Mouse (Mus musculus) MEL (cell line): ENCODE data around the gene Eva1c. TPM values are rescaled to one million over a fixed set of nuclear protein-coding genes. Genes with fewer than 3 reads are reported as not detected.
A peak's percentile ranks its signal among the peaks of the same experiment; 100 is the strongest.

Experiments
- DNase-seq: peaks from one replicate; pipeline ENCODE4 v3.0.0; 2011; ENCODE audit warnings: low read depth, low spot score
- H3K27ac ChIP-seq: 2 replicates; pipeline ENCODE4 v1.5.1; 2012; ENCODE audit warnings: low read depth, mild to moderate bottlenecking, control low read depth, low read length, moderate library complexity; ENCODE audit not compliant: control insufficient read depth
- H3K27me3 ChIP-seq, 2 experiments: fragments of 150-350 bp in 1 of 2; sonication (generic) in 1 of 2; 2 replicates each; pipeline ENCODE4 v1.6.1; 2012; ENCODE audit warnings: low read length in 2 of 2, mild to moderate bottlenecking in 2 of 2, improper control_type of control experiment in 1 of 2, moderate library complexity in 1 of 2; ENCODE audit not compliant: insufficient read depth in 2 of 2, control insufficient read depth in 1 of 2
- H3K36me3 ChIP-seq, 2 experiments: 2 replicates each; pipeline ENCODE4 v1.6.1; 2012 to 2014; ENCODE audit warnings: low read length in 2 of 2, improper control_type of control experiment in 1 of 2, inconsistent platforms in 1 of 2, mild to moderate bottlenecking in 1 of 2; ENCODE audit not compliant: insufficient read depth in 2 of 2, control insufficient read depth in 1 of 2
- H3K4me1 ChIP-seq, 2 experiments: fragments of 150-350 bp in 1 of 2; sonication (generic) in 1 of 2; 2 replicates each; pipeline ENCODE4 v1.6.1; 2012; ENCODE audit warnings: low read length in 2 of 2, improper control_type of control experiment in 1 of 2, mild to moderate bottlenecking in 1 of 2; ENCODE audit not compliant: insufficient read depth in 2 of 2, control insufficient read depth in 1 of 2
- H3K4me3 ChIP-seq, 2 experiments: fragments of 150-350 bp in 1 of 2; sonication (generic) in 1 of 2; 2 replicates each; pipeline ENCODE4 v1.5.1; 2012; ENCODE audit warnings: low read depth in 2 of 2, low read length in 2 of 2, mild to moderate bottlenecking in 2 of 2, moderate library complexity in 2 of 2, control low read depth in 1 of 2, improper control_type of control experiment in 1 of 2; ENCODE audit not compliant: control insufficient read depth in 1 of 2, insufficient read depth in 1 of 2
- H3K79me2 ChIP-seq: 2 replicates; pipeline ENCODE4 v1.6.1; 2012; ENCODE audit warnings: mild to moderate bottlenecking, low read length, moderate library complexity; ENCODE audit not compliant: control insufficient read depth, poor library complexity, insufficient read depth
- H3K9ac ChIP-seq: 2 replicates; pipeline ENCODE4 v1.6.1; 2012; ENCODE audit warnings: low read depth, mild to moderate bottlenecking, control low read depth, low read length, moderate library complexity; ENCODE audit not compliant: control insufficient read depth, poor library complexity, severe bottlenecking
- H3K9me3 ChIP-seq: fragments of 150-350 bp; sonication (generic); replicated peaks from 2 replicates; pipeline ENCODE4 v1.6.1; 2012; ENCODE audit warnings: mild to moderate bottlenecking, low read length, improper control_type of control experiment, moderate library complexity; ENCODE audit not compliant: insufficient read depth
- CHD1 ChIP-seq: IDR thresholded peaks from 2 replicates; pipeline ENCODE4 v1.6.1; 2012; ENCODE audit warnings: low read depth, mild to moderate bottlenecking, inconsistent platforms, low read length, improper control_type of control experiment
- ELF1 ChIP-seq: IDR thresholded peaks from 2 replicates; pipeline ENCODE4 v1.6.1; 2014; ENCODE audit warnings: low read depth, mild to moderate bottlenecking, inconsistent platforms, low read length, improper control_type of control experiment, moderate library complexity
- EP300 ChIP-seq, 2 experiments: IDR thresholded peaks; 2 replicates each; pipeline ENCODE4 v1.6.1; 2011; ENCODE audit warnings: improper control_type of control experiment in 2 of 2, low read length in 2 of 2, low read depth in 1 of 2, mild to moderate bottlenecking in 1 of 2
- ETS1 ChIP-seq: IDR thresholded peaks from 2 replicates; pipeline ENCODE4 v1.6.1; 2012; ENCODE audit warnings: low read depth, mild to moderate bottlenecking, inconsistent platforms, low read length, improper control_type of control experiment, moderate library complexity
- HCFC1 ChIP-seq: IDR thresholded peaks from 2 replicates; pipeline ENCODE4 v1.6.1; 2012; ENCODE audit warnings: low read depth, mild to moderate bottlenecking, inconsistent platforms, low read length, improper control_type of control experiment, moderate library complexity
- KAT2A ChIP-seq: conservative IDR thresholded peaks from 2 replicates; pipeline ENCODE4 v1.6.1; 2012; ENCODE audit warnings: low read depth, low read length, improper control_type of control experiment, inconsistent platforms
- MAFK ChIP-seq: IDR thresholded peaks from 2 replicates; pipeline ENCODE4 v1.6.1; 2011; ENCODE audit warnings: low read depth, mild to moderate bottlenecking, low read length, improper control_type of control experiment, borderline replicate concordance
- MAX ChIP-seq: IDR thresholded peaks from 2 replicates; pipeline ENCODE4 v1.6.1; 2011; ENCODE audit warnings: low read length, improper control_type of control experiment
- MAZ ChIP-seq: IDR thresholded peaks from 2 replicates; pipeline ENCODE4 v1.6.1; 2012; ENCODE audit warnings: low read depth, mild to moderate bottlenecking, inconsistent platforms, low read length, improper control_type of control experiment
- MEF2A ChIP-seq: IDR thresholded peaks from 2 replicates; pipeline ENCODE4 v1.6.1; 2014; ENCODE audit warnings: low read depth, mild to moderate bottlenecking, inconsistent platforms, low read length, improper control_type of control experiment; ENCODE audit not compliant: poor library complexity, insufficient replicate concordance, severe bottlenecking; ENCODE audit errors: extremely low read depth
- MYB ChIP-seq: IDR thresholded peaks from 2 replicates; pipeline ENCODE4 v1.6.1; 2011; ENCODE audit warnings: mild to moderate bottlenecking, low read depth, low read length, improper control_type of control experiment
- MYC ChIP-seq: IDR thresholded peaks from 2 replicates; pipeline ENCODE4 v1.6.1; 2011; ENCODE audit warnings: low read depth, mild to moderate bottlenecking, low read length, improper control_type of control experiment, moderate library complexity
- NELFE ChIP-seq: IDR thresholded peaks from 2 replicates; pipeline ENCODE4 v1.6.1; 2011; ENCODE audit warnings: low read depth, low read length, improper control_type of control experiment
- NRF1 ChIP-seq: IDR thresholded peaks from 2 replicates; pipeline ENCODE4 v1.6.1; 2014; ENCODE audit warnings: low read depth, mild to moderate bottlenecking, inconsistent platforms, low read length, improper control_type of control experiment, moderate library complexity; ENCODE audit not compliant: poor library complexity, insufficient read depth, severe bottlenecking
- POLR2AphosphoS5 ChIP-seq: IDR thresholded peaks from 2 replicates; pipeline ENCODE4 v1.6.1; 2012; ENCODE audit warnings: low read depth, borderline replicate concordance, mild to moderate bottlenecking, inconsistent platforms, low read length, moderate library complexity, mixed read lengths
- RAD21 ChIP-seq: IDR thresholded peaks from 2 replicates; pipeline ENCODE4 v1.6.1; 2011; ENCODE audit warnings: mild to moderate bottlenecking, low read depth, low read length, improper control_type of control experiment
- RCOR1 ChIP-seq: IDR thresholded peaks from 2 replicates; pipeline ENCODE4 v1.6.1; 2012; ENCODE audit warnings: low read depth, mild to moderate bottlenecking, inconsistent platforms, low read length, improper control_type of control experiment
- SIN3A ChIP-seq: IDR thresholded peaks from 2 replicates; pipeline ENCODE4 v1.6.1; 2012; ENCODE audit warnings: low read length, improper control_type of control experiment, inconsistent platforms
- SMC3 ChIP-seq: IDR thresholded peaks from 2 replicates; pipeline ENCODE4 v1.6.1; 2011; ENCODE audit warnings: low read depth, low read length, improper control_type of control experiment
- TBP ChIP-seq: IDR thresholded peaks from 2 replicates; pipeline ENCODE4 v1.8.0; 2011; ENCODE audit warnings: low read depth, low read length, improper control_type of control experiment
- UBTF ChIP-seq: IDR thresholded peaks from 2 replicates; pipeline ENCODE4 v1.6.1; 2012; ENCODE audit warnings: low read depth, mild to moderate bottlenecking, inconsistent platforms, low read length, improper control_type of control experiment, moderate library complexity, borderline replicate concordance; ENCODE audit not compliant: insufficient read depth
- USF2 ChIP-seq, 2 experiments: IDR thresholded peaks; 2 replicates each; pipeline ENCODE4 v1.6.1; 2011 to 2012; ENCODE audit warnings: improper control_type of control experiment in 2 of 2, low read length in 2 of 2, borderline replicate concordance in 1 of 2, inconsistent platforms in 1 of 2, low read depth in 1 of 2, mild to moderate bottlenecking in 1 of 2; ENCODE audit not compliant: insufficient read depth in 1 of 2
- ZC3H11A ChIP-seq: IDR thresholded peaks from 2 replicates; pipeline ENCODE4 v1.6.1; 2012; ENCODE audit warnings: low read depth, mild to moderate bottlenecking, inconsistent platforms, low read length, improper control_type of control experiment
- ZKSCAN1 ChIP-seq: IDR thresholded peaks from 2 replicates; pipeline ENCODE4 v1.6.1; 2012; ENCODE audit warnings: low read depth, mild to moderate bottlenecking, inconsistent platforms, low read length, improper control_type of control experiment, moderate library complexity
- ZNF384 ChIP-seq: IDR thresholded peaks from 2 replicates; pipeline ENCODE4 v1.6.1; 2012; ENCODE audit warnings: low read depth, mild to moderate bottlenecking, inconsistent platforms, low read length, improper control_type of control experiment
- polyA plus RNA-seq, 2 experiments: library from polyadenylated mRNA; stranded (reverse) in 1 of 2; unstranded in 1 of 2; fragments of >175 nt in 1 of 2; fragments of >200 nt in 1 of 2; gene quantifications; 2 replicates each; pipeline versions ENCODE4 v1.2.1 to v1.2.4; 2012; ENCODE audit warnings: low replicate concordance in 2 of 2, low read depth in 1 of 2; ENCODE audit not compliant: insufficient read length in 2 of 2, insufficient read depth in 1 of 2, missing spikeins in 1 of 2
- total RNA-seq: library from RNA; depleted of rRNA; stranded (reverse); fragments of 300-350 nt; gene quantifications from 2 replicates; pipeline ENCODE4 v1.2.3, GENCODE M21; 2012

Gene Eva1c
- total and polyA plus RNA-seq, 3 experiments: 0.06 TPM; not detected in 2

DNA sequence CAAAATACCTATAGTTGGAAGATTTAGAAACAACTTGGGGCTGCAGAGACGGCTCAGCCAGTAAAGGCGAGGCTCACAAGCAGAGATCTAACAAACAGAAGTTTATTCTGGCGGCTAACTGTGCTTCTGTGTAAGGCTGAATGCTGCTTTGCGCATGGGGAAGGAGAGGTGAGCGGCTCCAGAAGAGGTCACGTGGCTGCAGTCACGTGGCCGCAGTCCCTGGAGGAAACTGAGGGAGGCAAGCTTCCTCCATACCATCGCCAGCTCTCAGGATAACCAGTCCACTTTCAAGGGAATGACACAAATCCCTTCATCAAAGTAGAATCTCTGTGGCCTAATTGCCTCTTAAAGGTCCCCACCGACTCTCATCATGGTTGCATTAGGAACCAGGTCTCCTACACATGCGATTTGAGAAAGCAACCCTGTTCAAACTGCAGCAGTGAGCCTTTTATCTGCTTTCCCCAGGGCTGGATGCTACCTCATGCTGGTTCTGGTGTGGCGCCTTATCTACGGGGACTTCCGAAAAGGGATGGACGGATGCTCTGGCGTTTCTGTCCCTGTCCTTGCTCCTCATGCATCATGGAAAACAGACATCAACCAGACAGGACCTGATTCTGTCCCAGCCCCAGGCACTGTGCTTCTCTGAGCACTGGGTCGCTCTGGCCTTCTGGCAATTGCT, 84.5 kb downstream of the Eva1c start (continued):
- TF ChIP-seq MEF2A: no peak
- no peak for TF ChIP-seq SMC3
- no peak for TF ChIP-seq RAD21
- peak; percentile 90 for TF ChIP-seq MYC
- TF ChIP-seq NRF1: peak; percentile 65
- no peak for TF ChIP-seq ETS1
- TF ChIP-seq NELFE: peak; percentile 45
- TF ChIP-seq MYB: no peak
- no peak for TF ChIP-seq KAT2A
- TF ChIP-seq UBTF: no peak
- TF ChIP-seq CHD1: no peak
- 0 out of 2 replicates have a peak, but pooled peaks have one; percentile 42 for TF ChIP-seq TBP
- no peak for TF ChIP-seq RCOR1
- no peak for TF ChIP-seq MAFK
- 0 out of 2 replicates have a peak, but pooled peaks have one; percentile 54 for TF ChIP-seq SIN3A
- TF ChIP-seq ELF1: no peak
- no peak for TF ChIP-seq ZC3H11A
- no peak for TF ChIP-seq ZKSCAN1
- TF ChIP-seq MAZ: no peak
- peak; percentile 99 for TF ChIP-seq MAX
- peak; percentile 56 to 59; a peak in 3 of 4 replicates for TF ChIP-seq EP300 (IDR thresholded peaks at IDR 0.05; ENCODE audit: low read depth in 1 of 2, low read length in 2 of 2)
- no peak for TF ChIP-seq ZNF384
- no peak for TF ChIP-seq POLR2AphosphoS5

DNA sequence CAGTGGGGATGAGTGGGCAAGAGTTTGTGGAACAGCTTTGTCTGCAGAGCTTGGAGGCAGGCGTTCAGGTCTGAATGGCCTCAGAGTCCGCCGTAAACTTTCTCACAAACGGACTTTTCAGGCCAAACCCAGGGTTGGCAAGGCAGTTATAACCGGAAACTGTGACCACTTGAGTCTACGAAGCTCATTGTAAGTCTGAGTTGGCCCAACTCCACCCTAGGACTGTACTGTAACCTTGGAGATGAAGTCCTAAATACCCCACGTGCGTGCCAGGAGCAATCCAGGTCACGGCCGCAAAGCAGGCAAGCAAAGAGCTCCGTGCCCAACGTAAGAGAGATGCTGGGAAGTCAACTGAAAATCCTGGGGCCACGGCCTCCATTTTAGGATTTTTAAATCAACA, 85.2 kb downstream of the Eva1c start:
- Histone ChIP-seq H3K79me2 (no peaks in the 10 kb centered on the region), H3K4me3 (no peak overlapping the region), H3K36me3 (peaks cover 0 to 4% of the 10 kb centered on the region in 2 experiments; a peak in 2 of 4 replicates), H3K27ac (no peak overlapping the region), H3K4me1 (peaks cover 0 to 16% of the 10 kb centered on the region in 2 experiments; a peak in 2 of 4 replicates), H3K9ac (no peak overlapping the region), H3K9me3 (no peaks in the 10 kb centered on the region), H3K27me3 (no peaks in the 10 kb centered on the region)
- TF ChIP-seq SMC3: no peak
- TF ChIP-seq RCOR1: no peak
- no peak for TF ChIP-seq ZC3H11A
- TF ChIP-seq EP300 (IDR thresholded peaks at IDR 0.05; ENCODE audit: low read depth in 1 of 2, low read length in 2 of 2): no peak
- TF ChIP-seq USF2 (IDR thresholded peaks at IDR 0.05; ENCODE audit: borderline replicate concordance in 1 of 2, insufficient read depth in 1 of 2, low read depth in 1 of 2, low read length in 2 of 2): no peak
- no peak for TF ChIP-seq KAT2A
- no peak for TF ChIP-seq NRF1
- no peak for TF ChIP-seq HCFC1
- DNase-seq: no peak
